Mouse (Mus musculus) olfactory bulb, adult 2 months (tissue): Measurements from ENCODE around the gene D330045A20Rik. TPM values are rescaled to one million over a fixed set of nuclear protein-coding genes. Genes with fewer than 3 reads are reported as not detected.
"Not testable (repeated sequence)": the region's sequence is repeated elsewhere in the genome, so short reads cannot be mapped to it uniquely, and the experiment has no call there.

Experiments
- H3K27ac ChIP-seq: fragments of 200-500 bp; 2 replicates; pipeline ENCODE4 v1.5.1; 2012; ENCODE audit warnings: low read depth, low read length; ENCODE audit not compliant: insufficient read depth
- H3K4me1 ChIP-seq: fragments of 200-500 bp; 2 replicates; pipeline ENCODE4 v1.6.1; 2012; ENCODE audit warnings: low read length; ENCODE audit not compliant: control insufficient read depth, insufficient read depth
- H3K4me3 ChIP-seq: fragments of 200-500 bp; 2 replicates; pipeline ENCODE4 v1.5.1; 2012; ENCODE audit warnings: mild to moderate bottlenecking, low read depth, low read length, moderate library complexity; ENCODE audit not compliant: insufficient read depth
- CTCF ChIP-seq: fragments of 200-500 bp; IDR thresholded peaks from 2 replicates; pipeline ENCODE4 v1.5.1; 2012; ENCODE audit warnings: low read depth, mild to moderate bottlenecking, low read length, moderate library complexity; ENCODE audit not compliant: insufficient read depth
- POLR2A ChIP-seq: fragments of 200-500 bp; IDR thresholded peaks from 2 replicates; pipeline ENCODE4 v1.6.1; 2012; ENCODE audit warnings: mild to moderate bottlenecking, low read depth, low read length, moderate library complexity; ENCODE audit not compliant: insufficient read depth
- WGBS: fragments of 180-500 bp; shearing (Covaris S2); methylation state at CpG from one replicate; pipeline ENCODE4 v1.1.7; 2018; 5-methylcytosine and 5-hydroxymethylcytosine counted together
- polyA plus RNA-seq: library from polyadenylated mRNA; stranded (reverse); fragments of >200 nt; gene quantifications from 2 replicates; pipeline ENCODE4 v1.2.4, GENCODE M21; 2012; ENCODE audit warnings: low replicate concordance; ENCODE audit not compliant: missing spikeins, insufficient read depth, insufficient read length

Gene D330045A20Rik
- polyA plus RNA-seq, 1 experiment = not detected

GRCm38 (mm10) chrX:139562255-139562924 lies 82.2 kb downstream of the D330045A20Rik start:
- WGBS = 65% methylated on average over 5 of the region's 5 CpGs
- no peak for TF ChIP-seq POLR2A
- TF ChIP-seq CTCF = no peak
- no peak overlapping the region for H3K27ac ChIP-seq

GRCm38 (mm10) chrX:139562925-139563461 lies 82.8 kb downstream of the D330045A20Rik start, which contains the start of gene Rnf128:
TSS of gene Rnf128 (plus strand) at chrX:139563316.
- no peak within 1 kb of the TSS for H3K4me3 ChIP-seq
- H3K4me1 ChIP-seq = no peaks in the 10 kb centered on the region
- TF ChIP-seq POLR2A (no peak), CTCF (no peak)
- WGBS = 82% methylated on average over 8 of the region's 8 CpGs
- no peak within 1 kb of the TSS for H3K27ac ChIP-seq

More at GRCm38 (mm10) chrX:139562255-139562924, 82.2 kb downstream of the D330045A20Rik start:
- no peaks in the 10 kb centered on the region for H3K4me1 ChIP-seq
- H3K4me3 ChIP-seq = no peak overlapping the region

- Histone ChIP-seq H3K4me1 (no peaks in the 10 kb centered on the region), H3K4me3 (no peak overlapping the region), H3K27ac (no peak overlapping the region)
- WGBS = 89% methylated on average over 3 of the region's 3 CpGs
- no peak for TF ChIP-seq CTCF
- TF ChIP-seq POLR2A = no peak
Observed at GRCm38 (mm10) chrX:139570054-139570453, 89.9 kb downstream of the D330045A20Rik start.

- no peaks in the 10 kb centered on the region for H3K4me1 ChIP-seq
- TF ChIP-seq CTCF (no peak), POLR2A (no peak)
- H3K4me3 ChIP-seq = no peak overlapping the region
- 79% methylated on average over 6 of the region's 6 CpGs for WGBS
- H3K27ac ChIP-seq = no peak overlapping the region
Observed at GRCm38 (mm10) chrX:139578649-139579278, 98.6 kb downstream of the D330045A20Rik start.

- no peak for TF ChIP-seq POLR2A
- TF ChIP-seq CTCF = no peak
- no peak overlapping the region for H3K27ac ChIP-seq
- 23% methylated on average over 4 of the region's 4 CpGs for WGBS
- H3K4me3 ChIP-seq = no peak overlapping the region
- H3K4me1 ChIP-seq = no peaks in the 10 kb centered on the region
Observed at GRCm38 (mm10) chrX:139583616-139584015, 103.4 kb downstream of the D330045A20Rik start.

GRCm38 (mm10) chrX:139586676-139587075 lies 106.5 kb downstream of the D330045A20Rik start:
- WGBS = 71% methylated on average over 2 of the region's 2 CpGs
- not testable (repeated sequence) for H3K4me3 ChIP-seq, H3K27ac ChIP-seq, H3K4me1 ChIP-seq

GRCm38 (mm10) chrX:139596404-139596803 lies 116.2 kb downstream of the D330045A20Rik start:
- H3K27ac ChIP-seq = no peak overlapping the region
- no peak overlapping the region for H3K4me3 ChIP-seq
- 82% methylated on average over 6 of the region's 6 CpGs for WGBS
- no peak for TF ChIP-seq POLR2A
- TF ChIP-seq CTCF = no peak
- no peaks in the 10 kb centered on the region for H3K4me1 ChIP-seq

Other genes with a start within 250 kb of the D330045A20Rik start
- gene Trap1a, start 146.7 kb upstream of the D330045A20Rik start, polyA plus RNA-seq = not detected in 2 replicates
- not detected in 2 replicates for gene Rnf128, start 82.9 kb downstream of the D330045A20Rik start, polyA plus RNA-seq
- not detected in 2 replicates for gene Tbc1d8b, start 204.6 kb downstream of the D330045A20Rik start, polyA plus RNA-seq
- gene Gm15013, start 234.1 kb downstream of the D330045A20Rik start, polyA plus RNA-seq = not detected in 2 replicates